Mouse (Mus musculus) forebrain, embryonic 11.5 days (tissue): ENCODE data around the gene Ppcs. TPM values are rescaled to one million over a fixed set of nuclear protein-coding genes. Genes with fewer than 3 reads are reported as not detected.

ENCODE experiments used
- ATAC-seq: fragments of 200-750 bp; cut with Nextera tagmentation; replicated peaks from 2 replicates; pipeline ENCODE4 v1.8.0; 2017; ENCODE audit warnings: moderate TSS enrichment; ENCODE audit not compliant: low FRiP score
- DNase-seq: peaks from one replicate; pipeline ENCODE4 v3.0.0-alpha.2; 2017; ENCODE audit warnings: low spot score
- H3K27ac ChIP-seq: fragments of 300-500 bp; sonication (generic); 2 replicates; pipeline ENCODE4 v1.5.1; 2014; ENCODE audit warnings: low read depth, low read length
- H3K27me3 ChIP-seq: fragments of 300-500 bp; sonication (generic); 2 replicates; pipeline ENCODE4 v1.6.1; 2014; ENCODE audit warnings: mild to moderate bottlenecking, low read length, mixed read lengths; ENCODE audit not compliant: control insufficient read depth, insufficient read depth
- H3K36me3 ChIP-seq: fragments of 300-500 bp; sonication (generic); 2 replicates; pipeline ENCODE4 v1.6.1; 2014; ENCODE audit warnings: mild to moderate bottlenecking, low read length, moderate library complexity, mixed read lengths; ENCODE audit not compliant: control insufficient read depth, insufficient read depth
- H3K4me1 ChIP-seq: fragments of 300-500 bp; sonication (generic); replicated peaks from 2 replicates; pipeline ENCODE4 v1.6.1; 2014; ENCODE audit warnings: low read length, mixed read lengths; ENCODE audit not compliant: control insufficient read depth, insufficient read depth
- H3K4me2 ChIP-seq: fragments of 300-500 bp; sonication (generic); 2 replicates; pipeline ENCODE4 v1.6.1; 2014; ENCODE audit warnings: low read depth, mild to moderate bottlenecking, low read length, moderate library complexity, mixed read lengths; ENCODE audit not compliant: severe bottlenecking
- H3K4me3 ChIP-seq: fragments of 300-500 bp; sonication (generic); 2 replicates; pipeline ENCODE4 v1.5.1; 2014; ENCODE audit warnings: low read depth, low read length
- H3K9ac ChIP-seq: fragments of 300-500 bp; sonication (generic); 2 replicates; pipeline ENCODE4 v1.6.1; 2014; ENCODE audit warnings: low read length
- H3K9me3 ChIP-seq: fragments of 300-500 bp; sonication (generic); 2 replicates; pipeline ENCODE4 v1.6.1; 2016; ENCODE audit warnings: low read length, mixed read lengths; ENCODE audit not compliant: control insufficient read depth
- WGBS: fragments of 180-500 bp; shearing (Covaris S2); extraction: QIAGEN DNeasy Blood & Tissue Kit; methylation state at CpG from one replicate; pipeline ENCODE4 v1.1.7; 2014; 5-methylcytosine and 5-hydroxymethylcytosine counted together
- polyA plus RNA-seq: library from polyadenylated mRNA; unstranded; fragments of >200 nt; fragmentation: Nextera tagmentation; extraction: Ambion mirVana; gene quantifications from 2 replicates; pipeline ENCODE4 v1.2.1, GENCODE M21; 2014

Gene Ppcs
- polyA plus RNA-seq, 1 experiment from 2014 or later, result 19.5 TPM

- Histone ChIP-seq H3K27me3 (no peaks in the 10 kb centered on the region), H3K9me3 (no peaks in the 10 kb centered on the region), H3K4me2 (no peak overlapping the region), H3K27ac (no peak overlapping the region), H3K4me1 (no peaks in the 10 kb centered on the region; the same call in 1 of the 2 replicates), H3K4me3 (no peak overlapping the region), H3K36me3 (no peaks in the 10 kb centered on the region), H3K9ac (no peak overlapping the region)
- ATAC-seq (0 out of 2 replicates have a peak, but pooled peaks have one; percentile 49), DNase-seq (peak; percentile 59)
- WGBS, result 19% methylated on average over 6 of the region's 6 CpGs
Observed at GRCm38 (mm10) chr4:119453533-119453932, 31.3 kb upstream of the Ppcs start.

- H3K4me2 ChIP-seq, result no peak overlapping the region
- no peak overlapping the region for H3K27ac ChIP-seq
- H3K36me3 ChIP-seq, result no peaks in the 10 kb centered on the region
- no peak for DNase-seq
- no peaks in the 10 kb centered on the region for H3K9me3 ChIP-seq
- 70% methylated on average over 5 of the region's 5 CpGs for WGBS
- H3K4me1 ChIP-seq, result no peaks in the 10 kb centered on the region; the same call in 1 of the 2 replicates
- no peaks in the 10 kb centered on the region for H3K27me3 ChIP-seq
- no peak overlapping the region for H3K9ac ChIP-seq
- H3K4me3 ChIP-seq, result no peak overlapping the region
- ATAC-seq, result no peak
Observed at GRCm38 (mm10) chr4:119453128-119453527, 30.9 kb upstream of the Ppcs start.

- H3K4me3 ChIP-seq, result no peak overlapping the region
- H3K9me3 ChIP-seq, result no peaks in the 10 kb centered on the region
- no peaks in the 10 kb centered on the region; the same call in 1 of the 2 replicates for H3K4me1 ChIP-seq
- no peaks in the 10 kb centered on the region for H3K36me3 ChIP-seq
- no peak overlapping the region for H3K4me2 ChIP-seq
- H3K27ac ChIP-seq, result no peak overlapping the region
- no peak for DNase-seq
- H3K27me3 ChIP-seq, result no peaks in the 10 kb centered on the region
- ATAC-seq, result no peak
- 73% methylated on average over 7 of the region's 7 CpGs for WGBS
- H3K9ac ChIP-seq, result no peak overlapping the region
Observed at GRCm38 (mm10) chr4:119450436-119450835, 28.2 kb upstream of the Ppcs start.

- Histone ChIP-seq H3K27ac (no peak overlapping the region), H3K9me3 (no peaks in the 10 kb centered on the region), H3K27me3 (no peaks in the 10 kb centered on the region), H3K4me2 (no peak overlapping the region), H3K4me3 (no peak overlapping the region), H3K36me3 (no peaks in the 10 kb centered on the region), H3K4me1 (no peaks in the 10 kb centered on the region), H3K9ac (no peak overlapping the region)
- ATAC-seq (no peak), DNase-seq (no peak)
- 83% methylated on average over 3 of the region's 3 CpGs for WGBS
Observed at GRCm38 (mm10) chr4:119447786-119448185, 25.6 kb upstream of the Ppcs start.

- Histone ChIP-seq H3K9me3 (no peaks in the 10 kb centered on the region), H3K9ac (no peak overlapping the region), H3K4me1 (no peaks in the 10 kb centered on the region), H3K27me3 (no peaks in the 10 kb centered on the region), H3K4me2 (no peak overlapping the region), H3K36me3 (no peaks in the 10 kb centered on the region), H3K4me3 (no peak overlapping the region), H3K27ac (no peak overlapping the region)
- WGBS, result 88% methylated on average over 6 of the region's 6 CpGs
- no peak for DNase-seq
- ATAC-seq, result no peak
Observed at GRCm38 (mm10) chr4:119447261-119447660, 25.0 kb upstream of the Ppcs start.

GRCm38 (mm10) chr4:119442539-119442938, 20.3 kb upstream of the Ppcs start:
- no peak overlapping the region for H3K4me2 ChIP-seq
- no peak overlapping the region for H3K4me3 ChIP-seq
- H3K9me3 ChIP-seq, result no peaks in the 10 kb centered on the region
- 47% methylated on average over 6 of the region's 6 CpGs for WGBS
- no peak for ATAC-seq
- H3K4me1 ChIP-seq, result no peaks in the 10 kb centered on the region
- no peaks in the 10 kb centered on the region for H3K36me3 ChIP-seq
- H3K9ac ChIP-seq, result no peak overlapping the region
- no peak for DNase-seq
- H3K27me3 ChIP-seq, result no peaks in the 10 kb centered on the region
- H3K27ac ChIP-seq, result no peak overlapping the region

GRCm38 (mm10) chr4:119441836-119442235, 19.6 kb upstream of the Ppcs start:
- Histone ChIP-seq H3K4me1 (no peaks in the 10 kb centered on the region), H3K27me3 (no peaks in the 10 kb centered on the region), H3K9ac (no peak overlapping the region), H3K36me3 (no peaks in the 10 kb centered on the region), H3K4me2 (no peak overlapping the region), H3K9me3 (no peaks in the 10 kb centered on the region), H3K27ac (no peak overlapping the region), H3K4me3 (no peak overlapping the region)
- ATAC-seq (no peak), DNase-seq (no peak)
- WGBS, result 97% methylated on average over 4 of the region's 4 CpGs

- Histone ChIP-seq H3K27ac (no peak overlapping the region), H3K36me3 (no peaks in the 10 kb centered on the region), H3K4me2 (no peak overlapping the region), H3K9me3 (no peaks in the 10 kb centered on the region), H3K4me3 (no peak overlapping the region), H3K27me3 (no peaks in the 10 kb centered on the region), H3K4me1 (no peaks in the 10 kb centered on the region), H3K9ac (no peak overlapping the region)
- ATAC-seq (no peak), DNase-seq (no peak)
- WGBS, result 91% methylated on average over 2 of the region's 2 CpGs
Observed at GRCm38 (mm10) chr4:119437936-119438335, 15.7 kb upstream of the Ppcs start.

- ATAC-seq, result no peak; the same call in 1 of the 2 replicates
- Histone ChIP-seq H3K9me3 (no peaks in the 10 kb centered on the region), H3K27ac (no peak overlapping the region), H3K27me3 (no peaks in the 10 kb centered on the region), H3K4me3 (no peak overlapping the region), H3K36me3 (no peaks in the 10 kb centered on the region), H3K4me2 (no peak overlapping the region), H3K4me1 (no peaks in the 10 kb centered on the region), H3K9ac (no peak overlapping the region)
- peak; percentile 57 for DNase-seq
- 26% methylated on average over 5 of the region's 5 CpGs for WGBS
Observed at GRCm38 (mm10) chr4:119430678-119431077, 8.5 kb upstream of the Ppcs start.
